Mouse (Mus musculus) gastrocnemius, postnatal 4 days (tissue): Measurements from ENCODE around the gene Ddit4l. TPM values are rescaled to one million over a fixed set of nuclear protein-coding genes. Genes with fewer than 3 reads are reported as not detected.
"Not testable (repeated sequence)": the region's sequence is repeated elsewhere in the genome, so short reads cannot be mapped to it uniquely, and the experiment has no call there.

Source experiments
- DNase-seq, 2 experiments: peaks; one replicate each; pipeline ENCODE4 v3.0.0; 2021 to 2022; ENCODE audit warnings: low spot score in 2 of 2, mixed read lengths in 2 of 2
- microRNA-seq: library from miRNA; unstranded; fragments of <30 nt; microRNA quantifications from one replicate; pipeline ENCODE4 v1.2.0, GENCODE M21; 2021
- total RNA-seq, 2 experiments: library from RNA; stranded (reverse); gene quantifications; 2 replicates each; pipeline ENCODE4 v1.2.3; 2021

Ddit4l gene
- total RNA-seq, 2 experiments from 2014 or later = 113 to 117 TPM

GRCm38 (mm10) chr3:137644081-137644480 is 22.7 kb downstream of the Ddit4l start:
- no peak for DNase-seq

GRCm38 (mm10) chr3:137644947-137645346 is 23.5 kb downstream of the Ddit4l start:
- no peak for DNase-seq

GRCm38 (mm10) chr3:137647427-137648100 is 26.2 kb downstream of the Ddit4l start:
- no peak for DNase-seq

GRCm38 (mm10) chr3:137649112-137649511 is 27.7 kb downstream of the Ddit4l start:
- no peak for DNase-seq

- no peak for DNase-seq
Measured at GRCm38 (mm10) chr3:137652853-137653252, 31.4 kb downstream of the Ddit4l start.

- DNase-seq = not testable (repeated sequence)
Measured at GRCm38 (mm10) chr3:137671224-137671623, 49.8 kb downstream of the Ddit4l start, which contains the start of gene Gm21962. Gene Gm21962 (plus strand): TSS chr3:137671524.

Small RNA genes lying within 50 kb of the gene (microRNA-seq; reads per million reads assigned to microRNA genes)
- gene Gm22468 = not detected

Other genes starting within 250 kb of the Ddit4l start
- not detected for gene Gm21962, start 49.9 kb downstream of the Ddit4l start, total RNA-seq
- gene H2afz, start 242.9 kb downstream of the Ddit4l start, total RNA-seq = 100 to 1,000 TPM; 211 to 212 TPM
- gene Dnajb14, start 246.1 kb downstream of the Ddit4l start, total RNA-seq = 10 to 100 TPM; 13.0 to 14.4 TPM